Mouse (Mus musculus): ENCODE data around the gene Oit3. TPM values are rescaled to one million over a fixed set of nuclear protein-coding genes. Genes with fewer than 3 reads are reported as not detected.

Oit3 gene
- polyA plus RNA-seq (2016; fragmentation: Nextera tagmentation; extraction: Ambion mirVana) = 0.64 and 0.82 TPM in 2 replicates

DNA sequence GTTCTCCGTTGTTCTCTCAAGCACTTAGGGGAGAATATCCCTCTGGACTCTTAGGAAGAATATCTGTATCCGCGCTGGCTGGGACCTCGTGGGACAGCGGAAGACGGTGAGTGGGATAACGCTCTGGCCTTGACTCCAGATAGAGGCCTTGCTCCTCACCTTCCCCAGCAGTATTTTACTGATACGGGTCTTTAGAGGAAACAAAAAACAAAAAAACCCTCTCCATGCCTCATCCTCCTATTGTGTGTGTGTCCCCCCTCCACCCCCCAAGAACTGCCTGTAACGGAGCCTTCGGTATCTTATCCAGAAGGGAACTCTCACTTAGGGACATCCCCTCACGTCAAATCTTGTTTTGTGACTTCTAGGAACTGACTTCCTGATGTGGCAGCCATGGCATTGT is at the start of gene Oit3:
TSS of gene Oit3 (minus strand) at position 44 of the 400 bp plus-strand sequence.
- H3K9me3 ChIP-seq = no peaks in the 10 kb centered on the region
- H3K27me3 ChIP-seq (replicated peaks; ENCODE audit: low read depth, poor library complexity, severe bottlenecking) = no peaks in the 10 kb centered on the region
- DNase-seq (ENCODE audit: low spot score) = no peak
- no peak within 1 kb of the TSS for H3K27ac ChIP-seq (replicated peaks)
- H3K36me3 ChIP-seq (replicated peaks) = no peaks in the 10 kb centered on the region
- 86% methylated on average over 11 of the region's 11 CpGs for WGBS
- no peak within 1 kb of the TSS for H3K4me3 ChIP-seq
- peaks cover 24% of the 10 kb centered on the region for H3K4me1 ChIP-seq

DNA sequence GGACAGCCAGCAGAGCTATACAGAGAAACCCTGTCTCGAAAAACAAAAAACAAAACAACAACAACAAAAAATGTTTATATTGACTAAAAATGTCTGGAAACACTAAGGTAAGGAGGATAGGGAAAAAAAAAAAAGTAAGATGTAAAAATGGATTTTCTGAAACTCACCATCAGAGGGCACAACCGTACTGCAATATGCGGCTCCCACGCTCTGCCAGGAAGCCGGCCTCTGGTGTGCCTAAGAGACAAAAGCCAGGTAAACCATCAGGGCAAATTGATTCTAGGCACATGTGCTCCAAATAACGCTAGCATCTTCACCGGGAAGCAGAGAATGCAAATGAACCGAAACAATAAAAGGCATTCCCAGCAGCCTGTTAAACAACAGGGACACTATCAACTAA is 49.3 kb upstream of the Oit3 start:
- WGBS = 82% methylated on average over 8 of the region's 8 CpGs
- no peak for DNase-seq (ENCODE audit: low spot score)

GRCm38 (mm10) chr10:59489411-59489810 is 47.8 kb upstream of the Oit3 start:
- H3K27ac ChIP-seq (replicated peaks) = no peak overlapping the region
- 87% methylated on average over 1 of the region's 1 CpGs for WGBS
- H3K27me3 ChIP-seq (replicated peaks; ENCODE audit: low read depth, poor library complexity, severe bottlenecking) = no peaks in the 10 kb centered on the region
- H3K36me3 ChIP-seq (replicated peaks) = peaks cover 6% of the 10 kb centered on the region; the same call in 1 of the 2 replicates
- DNase-seq (ENCODE audit: low spot score) = no peak
- no peak overlapping the region for H3K4me3 ChIP-seq
- H3K9me3 ChIP-seq = peaks cover 6% of the 10 kb centered on the region
- H3K4me1 ChIP-seq = peaks cover 3% of the 10 kb centered on the region

More for the DNA sequence above, 49.3 kb upstream of the Oit3 start:
- Histone ChIP-seq H3K4me3 (no peak overlapping the region), H3K36me3 (replicated peaks) (peaks cover 6% of the 10 kb centered on the region; the same call in 1 of the 2 replicates), H3K27me3 (replicated peaks; ENCODE audit: low read depth, poor library complexity, severe bottlenecking) (no peaks in the 10 kb centered on the region), H3K4me1 (no peaks in the 10 kb centered on the region), H3K27ac (replicated peaks) (no peak overlapping the region), H3K9me3 (peaks cover 6% of the 10 kb centered on the region)

- Histone ChIP-seq H3K4me3 (no peak overlapping the region), H3K27ac (replicated peaks) (no peak overlapping the region), H3K9me3 (peaks cover 6% of the 10 kb centered on the region), H3K36me3 (replicated peaks) (peaks cover 6% of the 10 kb centered on the region; the same call in 1 of the 2 replicates), H3K4me1 (peaks cover 6% of the 10 kb centered on the region), H3K27me3 (replicated peaks; ENCODE audit: low read depth, poor library complexity, severe bottlenecking) (no peaks in the 10 kb centered on the region)
- 92% methylated on average over 2 of the region's 2 CpGs for WGBS
- DNase-seq (ENCODE audit: low spot score) = no peak
These were observed 45.8 kb upstream of the Oit3 start for GRCm38 (mm10) chr10:59487351-59487750.

GRCm38 (mm10) chr10:59484318-59484717 is 42.7 kb upstream of the Oit3 start:
- WGBS = 85% methylated on average over 6 of the region's 6 CpGs
- peaks cover 6% of the 10 kb centered on the region for H3K4me1 ChIP-seq
- no peak for DNase-seq (ENCODE audit: low spot score)
- H3K36me3 ChIP-seq (replicated peaks) = peaks cover 9% of the 10 kb centered on the region; the same call in 1 of the 2 replicates
- H3K9me3 ChIP-seq = 0 out of 2 replicates have a peak, but pooled peaks cover 2% of the 10 kb centered on the region
- H3K27ac ChIP-seq (replicated peaks) = no peak overlapping the region
- H3K4me3 ChIP-seq = no peak overlapping the region
- H3K27me3 ChIP-seq (replicated peaks; ENCODE audit: low read depth, poor library complexity, severe bottlenecking) = no peaks in the 10 kb centered on the region

DNA sequence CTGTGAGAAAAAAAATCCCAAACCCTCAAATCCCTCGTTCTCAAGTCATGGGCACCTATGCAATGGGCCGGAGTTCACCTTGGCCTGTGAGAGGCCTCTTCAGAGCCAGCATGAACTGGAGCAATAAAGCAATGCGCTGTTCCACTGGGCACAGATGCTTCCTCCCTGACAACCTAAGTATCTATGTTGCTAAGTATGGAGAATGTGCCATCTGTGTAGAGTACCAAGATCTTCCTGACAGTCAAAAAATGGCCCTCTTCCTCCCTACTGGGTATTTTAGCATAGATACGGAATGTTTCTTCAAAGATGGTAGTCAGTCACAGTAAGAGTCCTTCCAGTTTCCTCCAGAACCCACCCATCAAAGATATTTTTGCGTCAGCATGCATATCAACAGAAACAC is 39.8 kb upstream of the Oit3 start:
- Histone ChIP-seq H3K9me3 (peaks cover 10% of the 10 kb centered on the region; the same call in 1 of the 2 replicates), H3K36me3 (replicated peaks) (0 out of 2 replicates have a peak, but pooled peaks cover 3% of the 10 kb centered on the region), H3K4me1 (peaks cover 6% of the 10 kb centered on the region), H3K4me3 (no peak overlapping the region), H3K27ac (replicated peaks) (no peak overlapping the region), H3K27me3 (replicated peaks; ENCODE audit: low read depth, poor library complexity, severe bottlenecking) (no peaks in the 10 kb centered on the region)
- WGBS = 90% methylated on average over 5 of the region's 5 CpGs
- no peak for DNase-seq (ENCODE audit: low spot score)

GRCm38 (mm10) chr10:59470451-59470850 is 28.9 kb upstream of the Oit3 start:
- H3K9me3 ChIP-seq = no peaks in the 10 kb centered on the region
- peaks cover 22% of the 10 kb centered on the region for H3K4me1 ChIP-seq
- 0 out of 2 replicates have a peak overlapping the region, but pooled peaks have one; percentile 10 for H3K27ac ChIP-seq (replicated peaks)
- 70% methylated on average over 5 of the region's 5 CpGs for WGBS
- DNase-seq (ENCODE audit: low spot score) = no peak
- no peak overlapping the region for H3K4me3 ChIP-seq
- no peaks in the 10 kb centered on the region for H3K27me3 ChIP-seq (replicated peaks; ENCODE audit: low read depth, poor library complexity, severe bottlenecking)
- H3K36me3 ChIP-seq (replicated peaks) = no peaks in the 10 kb centered on the region

DNA sequence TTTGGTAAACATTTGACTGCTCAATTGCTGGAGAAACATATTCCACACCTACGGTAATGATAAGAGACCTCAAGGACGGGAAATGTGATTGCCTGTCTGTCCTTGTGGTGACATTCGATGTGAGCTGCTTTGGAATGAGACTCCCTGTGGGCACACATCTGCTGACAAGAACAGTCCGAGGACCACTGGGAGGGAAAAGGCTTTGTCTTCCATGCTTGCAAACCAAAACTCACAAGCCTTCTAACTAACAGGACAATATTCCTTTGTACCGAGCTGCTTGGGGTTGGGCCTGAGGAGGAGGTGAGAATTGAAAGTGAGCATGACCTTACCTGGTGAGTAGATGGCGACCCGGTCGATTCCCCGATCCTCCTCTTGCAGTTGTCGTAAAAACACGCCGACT is 25.7 kb upstream of the Oit3 start:
- Histone ChIP-seq H3K36me3 (replicated peaks) (no peaks in the 10 kb centered on the region), H3K27me3 (replicated peaks; ENCODE audit: low read depth, poor library complexity, severe bottlenecking) (no peaks in the 10 kb centered on the region), H3K4me1 (peaks cover 23% of the 10 kb centered on the region), H3K4me3 (no peak overlapping the region), H3K27ac (replicated peaks) (no peak overlapping the region), H3K9me3 (no peaks in the 10 kb centered on the region)
- 87% methylated on average over 12 of the region's 12 CpGs for WGBS
- no peak for DNase-seq (ENCODE audit: low spot score)

DNA sequence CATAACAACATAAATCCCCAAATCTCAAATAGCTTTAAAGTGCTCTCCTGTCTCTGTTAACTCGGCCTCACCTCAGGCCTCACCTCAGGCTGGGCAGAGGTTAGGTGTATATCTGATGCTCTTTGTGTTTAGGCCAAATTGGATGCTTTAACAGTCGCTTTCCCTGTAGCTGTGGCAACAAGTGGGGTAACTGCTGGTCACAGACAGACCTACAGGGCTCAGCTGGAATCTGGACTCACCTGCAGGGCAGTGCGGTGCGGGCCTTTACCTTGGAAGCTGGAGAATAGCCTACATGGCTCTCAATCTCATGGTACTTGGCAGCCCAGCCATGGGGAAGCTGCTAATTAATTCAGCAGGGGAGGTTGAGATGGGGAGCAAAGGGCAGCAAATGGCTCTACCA is 25.0 kb upstream of the Oit3 start:
- no peaks in the 10 kb centered on the region for H3K9me3 ChIP-seq
- DNase-seq (ENCODE audit: low spot score) = no peak
- H3K4me3 ChIP-seq = no peak overlapping the region
- peaks cover 23% of the 10 kb centered on the region for H3K4me1 ChIP-seq
- WGBS = 66% methylated on average over 4 of the region's 4 CpGs
- peak overlapping the region; percentile 48 for H3K27ac ChIP-seq (replicated peaks)
- H3K36me3 ChIP-seq (replicated peaks) = no peaks in the 10 kb centered on the region
- H3K27me3 ChIP-seq (replicated peaks; ENCODE audit: low read depth, poor library complexity, severe bottlenecking) = no peaks in the 10 kb centered on the region

DNA sequence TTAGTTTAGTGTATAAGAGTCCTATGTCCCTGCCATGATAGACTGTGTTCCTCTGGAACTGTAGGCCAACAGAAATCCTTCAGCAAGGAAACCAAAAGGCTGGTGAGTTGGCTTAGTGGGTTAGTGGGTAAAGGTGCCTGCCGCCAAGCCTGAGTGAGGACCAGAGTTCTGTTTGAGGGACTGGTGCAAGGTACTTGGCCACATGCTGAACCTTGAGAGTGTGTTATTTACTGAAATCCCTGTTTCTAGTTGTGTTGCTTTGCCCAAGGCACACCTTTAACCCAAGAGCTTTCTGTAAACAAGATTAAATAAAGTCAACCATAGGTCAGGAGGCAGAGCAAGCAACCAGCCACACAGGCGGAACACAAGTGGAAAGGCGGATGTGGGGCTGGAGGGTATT is 24.0 kb upstream of the Oit3 start:
- Histone ChIP-seq H3K27me3 (replicated peaks; ENCODE audit: low read depth, poor library complexity, severe bottlenecking) (no peaks in the 10 kb centered on the region), H3K36me3 (replicated peaks) (no peaks in the 10 kb centered on the region), H3K4me1 (peaks cover 18% of the 10 kb centered on the region), H3K27ac (replicated peaks) (no peak overlapping the region), H3K9me3 (no peaks in the 10 kb centered on the region), H3K4me3 (no peak overlapping the region)
- DNase-seq (ENCODE audit: low spot score) = no peak
- WGBS = 60% methylated on average over 3 of the region's 3 CpGs

- peaks cover 16% of the 10 kb centered on the region for H3K4me1 ChIP-seq
- no peaks in the 10 kb centered on the region for H3K27me3 ChIP-seq (replicated peaks; ENCODE audit: low read depth, poor library complexity, severe bottlenecking)
- H3K36me3 ChIP-seq (replicated peaks) = no peaks in the 10 kb centered on the region; the same call in 1 of the 2 replicates
- H3K4me3 ChIP-seq = no peak overlapping the region
- WGBS = 85% methylated on average over 6 of the region's 6 CpGs
- no peak for DNase-seq (ENCODE audit: low spot score)
- H3K27ac ChIP-seq (replicated peaks) = no peak overlapping the region
- H3K9me3 ChIP-seq = no peaks in the 10 kb centered on the region
These were observed 20.7 kb upstream of the Oit3 start for GRCm38 (mm10) chr10:59462307-59462706.

- no peak for DNase-seq (ENCODE audit: low spot score)
- Histone ChIP-seq H3K27ac (replicated peaks) (no peak overlapping the region), H3K9me3 (no peaks in the 10 kb centered on the region), H3K4me3 (no peak overlapping the region), H3K36me3 (replicated peaks) (no peaks in the 10 kb centered on the region; the same call in 1 of the 2 replicates), H3K4me1 (no peaks in the 10 kb centered on the region), H3K27me3 (replicated peaks; ENCODE audit: low read depth, poor library complexity, severe bottlenecking) (no peaks in the 10 kb centered on the region)
- WGBS = 91% methylated on average over 12 of the region's 12 CpGs
These were observed 18.2 kb upstream of the Oit3 start for GRCm38 (mm10) chr10:59459767-59460166.

GRCm38 (mm10) chr10:59454631-59455030 is 13.1 kb upstream of the Oit3 start:
- WGBS = 94% methylated on average over 15 of the region's 15 CpGs
- H3K4me3 ChIP-seq = no peak overlapping the region
- peaks cover 7% of the 10 kb centered on the region for H3K4me1 ChIP-seq
- H3K36me3 ChIP-seq (replicated peaks) = no peaks in the 10 kb centered on the region; the same call in 1 of the 2 replicates
- no peak for DNase-seq (ENCODE audit: low spot score)
- no peaks in the 10 kb centered on the region for H3K9me3 ChIP-seq
- no peaks in the 10 kb centered on the region for H3K27me3 ChIP-seq (replicated peaks; ENCODE audit: low read depth, poor library complexity, severe bottlenecking)
- no peak overlapping the region for H3K27ac ChIP-seq (replicated peaks)
